Mouse (Mus musculus) frontal cortex, postnatal 25 days (tissue): ENCODE measurements around the gene Tefm.
"Not testable (repeated sequence)": the region's sequence is repeated elsewhere in the genome, so short reads cannot be mapped to it uniquely, and the experiment has no call there.

Source experiments
- DNase-seq, 2 experiments: peaks; one replicate each; pipeline ENCODE4 v3.0.0; 2022; ENCODE audit warnings: low spot score in 2 of 2

Tefm gene

GRCm38 (mm10) chr11:80156841-80157240 is 14.9 kb upstream of the Tefm start:
- DNase-seq = no peak

DNA sequence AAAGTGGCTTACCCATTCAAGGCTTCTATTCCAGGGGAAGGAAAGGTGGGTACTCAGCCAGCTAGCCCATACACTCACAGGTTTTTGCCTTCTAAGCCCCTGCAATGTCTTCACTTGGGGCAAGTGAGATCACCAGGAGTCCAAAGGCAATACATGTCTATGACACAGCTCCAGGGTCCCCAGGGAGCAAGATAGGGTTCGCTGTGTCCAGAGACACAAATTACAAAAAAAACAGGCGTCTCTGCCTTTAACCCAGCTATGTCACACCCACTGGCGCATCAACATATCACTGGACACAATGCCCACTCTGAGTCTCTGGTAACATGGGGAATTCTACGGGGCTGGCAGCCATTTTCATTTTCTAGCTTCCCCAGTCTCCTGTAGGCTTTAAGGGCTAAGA is 14.0 kb upstream of the Tefm start:
- no peak for DNase-seq

- DNase-seq = no peak
Measured at GRCm38 (mm10) chr11:80155541-80155940, 13.6 kb upstream of the Tefm start.

- no peak for DNase-seq
Measured at GRCm38 (mm10) chr11:80154501-80154900, 12.5 kb upstream of the Tefm start.

DNA sequence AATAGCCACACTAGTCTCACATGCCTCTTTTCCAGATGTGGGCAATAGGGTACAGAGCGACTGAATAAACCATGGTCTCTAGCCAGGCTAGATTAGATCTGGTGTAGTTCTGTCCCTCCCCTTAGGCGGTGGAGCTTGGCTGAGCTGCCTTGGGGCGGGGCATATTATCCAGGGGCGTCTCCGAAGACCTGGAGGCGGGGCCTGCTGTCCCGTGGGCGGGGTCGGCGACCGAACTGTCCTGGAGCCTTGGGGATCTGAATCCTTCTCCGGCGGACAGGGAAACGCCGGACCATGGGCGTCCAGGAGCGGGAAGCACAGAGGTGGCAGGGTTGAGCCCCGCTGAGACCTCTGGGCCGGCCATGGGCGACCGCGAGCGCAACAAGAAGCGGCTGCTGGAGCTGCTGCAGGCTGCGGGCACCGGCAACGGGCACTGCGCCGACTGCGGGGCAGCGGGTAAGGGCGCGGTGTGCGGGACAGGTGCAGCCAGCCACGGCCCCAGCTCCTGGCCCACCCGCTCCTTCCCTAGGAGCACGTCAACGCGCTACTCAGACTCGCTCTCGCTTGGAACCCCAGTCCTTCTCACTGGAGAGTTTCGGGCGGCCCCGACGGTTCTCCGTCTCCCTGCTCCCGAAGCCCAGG is 12.0 kb upstream of the Tefm start, which contains the start of gene Adap2:
Gene Adap2, plus strand, starts transcription at position 249 of the 639 bp plus-strand sequence.
- DNase-seq = peak; percentile 43 to 51

- DNase-seq = no peak
Measured at GRCm38 (mm10) chr11:80152376-80152775, 10.4 kb upstream of the Tefm start.

- no peak for DNase-seq
Measured at GRCm38 (mm10) chr11:80151541-80151940, 9.6 kb upstream of the Tefm start.

GRCm38 (mm10) chr11:80150566-80150965 is 8.6 kb upstream of the Tefm start:
- DNase-seq = no peak

- DNase-seq = no peak
Measured at GRCm38 (mm10) chr11:80149412-80150023, 7.5 kb upstream of the Tefm start.

GRCm38 (mm10) chr11:80148974-80149373 is 7.0 kb upstream of the Tefm start:
- DNase-seq = not testable (repeated sequence)

DNA sequence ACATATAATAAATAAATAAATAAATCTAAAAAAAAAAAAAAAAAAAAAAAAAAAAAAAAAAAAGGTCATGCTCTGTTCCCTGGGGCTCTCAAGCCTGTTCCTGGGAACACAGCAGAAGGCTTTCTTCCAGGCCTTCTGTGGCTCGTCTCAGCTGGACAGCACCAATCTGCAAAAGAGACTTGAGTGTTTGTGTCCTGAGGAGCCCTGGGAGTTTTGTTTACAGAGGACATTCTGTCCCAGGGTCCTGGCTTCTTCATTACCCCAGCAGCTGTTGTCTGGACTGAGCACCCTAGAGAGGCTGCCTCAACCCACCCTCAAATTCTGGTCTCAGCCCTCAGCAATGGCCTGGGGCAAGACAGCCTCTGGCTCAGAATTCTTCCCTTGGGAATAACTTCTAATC is 6.3 kb upstream of the Tefm start:
- DNase-seq = no peak

DNA sequence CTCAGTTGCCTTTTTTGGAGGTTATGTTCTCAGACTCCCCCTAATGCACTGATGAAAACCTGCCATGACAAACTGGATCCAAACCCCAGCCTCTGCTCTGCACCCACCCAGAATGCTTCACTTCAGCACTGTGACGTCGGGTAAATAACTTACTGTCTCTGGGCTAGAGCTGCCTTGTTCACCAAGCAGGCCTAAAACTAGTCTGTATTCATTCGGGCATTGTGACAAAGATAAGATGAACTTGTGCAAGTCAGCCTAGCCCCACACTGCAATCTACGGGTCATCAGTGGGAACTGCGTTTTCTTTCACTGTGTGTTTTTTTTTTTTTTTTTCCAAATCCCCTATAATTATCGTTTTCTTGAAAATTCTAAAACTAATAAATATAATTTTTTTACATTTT is 5.8 kb upstream of the Tefm start:
- no peak for DNase-seq

GRCm38 (mm10) chr11:80145787-80146275 is 3.9 kb upstream of the Tefm start:
- no peak for DNase-seq

DNA sequence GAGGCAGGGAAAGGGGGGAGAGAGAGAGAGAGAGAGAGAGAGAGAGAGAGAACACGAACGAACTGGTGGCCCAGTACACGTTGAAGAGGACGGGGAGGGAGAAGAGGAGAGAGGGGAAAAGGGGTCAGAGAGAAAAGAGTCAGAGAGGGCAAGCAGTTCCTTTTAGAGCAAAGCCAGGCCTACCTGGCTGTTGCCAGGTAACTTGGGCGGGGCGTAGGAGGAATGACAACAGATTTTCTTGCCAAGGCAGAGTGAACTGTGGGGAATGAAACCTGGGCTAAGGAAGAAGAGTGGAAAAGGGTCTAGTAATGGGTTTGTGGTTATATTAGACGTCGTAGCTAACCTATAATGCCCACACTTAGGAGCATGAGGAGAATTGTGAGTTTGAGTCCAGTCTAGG is 897 bp upstream of the Tefm start:
- no peak for DNase-seq

- no peak for DNase-seq
Measured at GRCm38 (mm10) chr11:80137773-80138172, 4.2 kb downstream of the Tefm start.

DNA sequence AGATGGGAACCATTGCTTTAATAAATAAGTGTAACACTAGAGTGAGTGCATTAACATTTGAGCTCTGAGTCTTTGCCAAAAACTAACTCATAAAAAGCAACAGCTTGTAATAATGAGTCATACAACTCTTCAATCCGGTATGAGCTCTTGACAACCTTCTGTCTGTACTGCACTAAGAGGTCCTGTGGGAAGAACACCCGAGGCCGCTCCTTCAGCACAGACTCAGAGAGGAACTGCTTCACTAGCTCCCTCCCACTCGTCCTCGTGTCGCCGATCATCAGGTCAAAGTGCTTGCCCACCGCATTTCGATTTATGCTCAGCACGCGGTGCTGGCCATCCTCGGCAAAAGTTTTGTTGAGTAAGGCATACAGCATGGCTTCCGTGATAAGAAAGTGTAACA is 5.2 kb downstream of the Tefm start:
- DNase-seq = no peak

- no peak for DNase-seq
Measured at GRCm38 (mm10) chr11:80135954-80136683, 5.9 kb downstream of the Tefm start.

DNA sequence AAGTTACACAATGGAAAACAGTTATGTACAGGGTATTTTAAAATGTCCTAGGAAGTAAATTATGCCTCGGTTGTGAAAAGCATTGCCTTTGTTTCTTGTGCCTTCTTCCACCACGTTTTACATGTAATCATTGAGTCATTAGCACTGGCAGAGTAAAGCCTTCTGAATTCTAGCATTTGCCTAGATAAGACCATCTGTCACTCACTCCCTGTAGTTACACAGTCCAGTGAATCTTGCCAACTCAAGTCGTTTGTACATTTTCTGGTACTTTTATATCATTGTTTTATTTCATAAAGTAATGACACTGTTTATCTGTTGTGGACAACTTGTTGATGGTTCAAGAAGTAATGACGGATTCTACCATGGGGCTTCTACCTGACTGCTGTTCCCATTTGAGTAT is 7.2 kb downstream of the Tefm start:
- DNase-seq = no peak

GRCm38 (mm10) chr11:80132050-80132449 is 9.9 kb downstream of the Tefm start:
- no peak for DNase-seq

DNA sequence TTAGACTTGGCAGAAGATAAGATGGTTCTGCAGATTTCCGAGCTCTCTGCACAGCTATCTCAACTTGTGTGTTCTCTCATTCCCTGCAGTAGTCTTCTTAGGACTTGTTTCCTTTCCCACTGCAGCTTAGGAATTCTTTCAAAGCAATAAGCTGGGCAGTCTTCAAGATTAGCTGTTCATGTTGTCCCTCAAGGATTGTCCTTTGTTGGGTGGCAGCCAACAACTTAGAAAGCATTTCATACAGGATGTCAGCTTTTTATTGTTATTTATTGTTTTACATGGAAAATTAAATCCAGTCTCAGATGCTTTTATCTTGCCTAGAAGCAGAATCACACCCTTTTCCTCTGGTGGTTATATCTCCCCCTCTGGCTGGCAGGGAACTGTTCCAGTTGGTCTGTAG is 25.6 kb downstream of the Tefm start:
- no peak for DNase-seq

GRCm38 (mm10) chr11:80104407-80104806 is 37.6 kb downstream of the Tefm start:
- no peak for DNase-seq

GRCm38 (mm10) chr11:80101298-80101697 is 40.7 kb downstream of the Tefm start:
- DNase-seq = no peak
